Mouse (Mus musculus): ENCODE measurements around the gene Orc1. TPM values are rescaled to one million over a fixed set of nuclear protein-coding genes. Genes with fewer than 3 reads are reported as not detected.
A peak's percentile ranks its signal among the peaks of the same experiment; 100 is the strongest.

Orc1 gene
- not detected in 2 replicates for total RNA-seq (2017)

- peak; percentile 99 for ATAC-seq (ENCODE audit: extremely low read depth, insufficient number of reproducible peaks, low FRiP score, poor library complexity, severe bottlenecking)
Observed at GRCm38 (mm10) chr4:108578840-108579742, at the start of gene Orc1, which contains the start of gene Prpf38a. Gene Orc1, plus strand, starts transcription at chr4:108579423. Gene Prpf38a, minus strand, starts transcription at chr4:108579336.

DNA sequence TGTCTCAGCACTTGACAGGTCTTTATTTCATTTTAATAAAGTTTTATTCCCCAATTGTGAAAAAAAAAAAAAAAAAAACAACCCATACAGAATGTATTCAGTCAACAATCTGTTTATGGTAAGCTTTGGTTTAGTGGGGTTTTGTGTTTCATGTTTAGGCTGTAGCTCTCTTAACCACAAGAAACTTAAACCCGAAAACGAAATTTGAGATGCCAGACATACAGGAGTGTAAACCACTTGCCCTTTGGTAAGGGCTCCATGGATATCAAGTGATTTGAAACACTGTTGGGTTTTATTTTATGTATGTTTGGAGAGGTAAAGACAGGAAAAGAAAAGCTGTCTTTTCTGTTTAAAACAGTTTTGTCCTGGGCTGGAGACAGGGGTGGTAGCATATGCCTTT, 39.5 kb upstream of the Orc1 start:
- no peak for ATAC-seq (ENCODE audit: extremely low read depth, insufficient number of reproducible peaks, low FRiP score, poor library complexity, severe bottlenecking)

GRCm38 (mm10) chr4:108565026-108565425, 14.2 kb upstream of the Orc1 start:
- ATAC-seq (ENCODE audit: extremely low read depth, insufficient number of reproducible peaks, low FRiP score, poor library complexity, severe bottlenecking): no peak

DNA sequence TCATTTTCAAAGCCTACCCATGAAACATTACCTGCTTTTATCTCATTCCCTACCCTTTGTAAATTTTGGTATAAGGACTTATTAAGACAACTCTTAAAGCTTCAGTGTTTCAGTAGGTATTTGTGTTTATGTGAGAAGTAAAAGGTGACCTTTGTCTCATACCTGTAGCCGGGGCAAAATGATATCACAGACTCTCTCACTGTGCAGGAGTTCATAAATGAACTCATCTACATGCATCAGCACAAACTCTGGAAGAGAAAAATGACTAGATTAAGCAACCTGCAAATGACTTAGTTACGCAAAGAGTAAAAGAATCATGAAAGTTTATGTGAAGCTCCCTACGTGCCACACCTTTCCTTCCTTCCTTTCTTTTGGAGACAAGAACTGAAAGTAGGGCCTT, 6.6 kb upstream of the Orc1 start:
- no peak for ATAC-seq (ENCODE audit: extremely low read depth, insufficient number of reproducible peaks, low FRiP score, poor library complexity, severe bottlenecking)

DNA sequence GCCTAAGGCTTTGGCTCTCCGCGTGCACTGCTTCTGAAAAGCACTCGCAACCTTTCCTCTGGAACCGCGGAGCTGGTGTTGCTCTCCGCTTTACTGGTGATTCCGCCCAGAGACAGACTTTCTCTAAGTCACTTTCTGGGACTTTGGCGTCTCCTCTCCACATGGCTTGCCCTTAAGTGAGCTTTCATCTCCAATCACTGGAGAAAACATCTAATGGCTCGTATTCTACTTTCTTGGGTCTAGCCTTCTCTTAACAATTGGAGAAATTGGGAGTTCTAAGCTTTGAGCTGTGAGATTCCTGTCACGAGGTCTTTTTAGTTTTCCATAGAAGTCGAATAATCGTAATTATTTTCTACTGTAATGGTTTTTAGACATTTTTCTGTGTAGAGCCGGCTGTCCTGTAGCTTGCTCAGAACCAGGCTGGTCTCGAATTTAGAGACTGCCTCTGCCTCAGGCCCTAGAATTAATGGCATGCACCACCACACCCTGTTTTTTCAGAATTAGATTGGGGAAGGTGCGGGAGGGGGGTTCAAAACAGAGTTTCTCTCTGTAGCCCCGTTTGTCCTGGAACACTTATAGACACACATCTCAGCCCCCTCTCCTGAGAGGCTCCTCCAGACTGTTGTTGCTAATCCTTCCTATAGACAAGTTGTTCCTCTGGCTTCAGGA, 654 bp downstream of the Orc1 start:
- ATAC-seq (ENCODE audit: extremely low read depth, insufficient number of reproducible peaks, low FRiP score, poor library complexity, severe bottlenecking): no peak

- no peak for ATAC-seq (ENCODE audit: extremely low read depth, insufficient number of reproducible peaks, low FRiP score, poor library complexity, severe bottlenecking)
Observed at GRCm38 (mm10) chr4:108593376-108593775, 14.2 kb downstream of the Orc1 start.

DNA sequence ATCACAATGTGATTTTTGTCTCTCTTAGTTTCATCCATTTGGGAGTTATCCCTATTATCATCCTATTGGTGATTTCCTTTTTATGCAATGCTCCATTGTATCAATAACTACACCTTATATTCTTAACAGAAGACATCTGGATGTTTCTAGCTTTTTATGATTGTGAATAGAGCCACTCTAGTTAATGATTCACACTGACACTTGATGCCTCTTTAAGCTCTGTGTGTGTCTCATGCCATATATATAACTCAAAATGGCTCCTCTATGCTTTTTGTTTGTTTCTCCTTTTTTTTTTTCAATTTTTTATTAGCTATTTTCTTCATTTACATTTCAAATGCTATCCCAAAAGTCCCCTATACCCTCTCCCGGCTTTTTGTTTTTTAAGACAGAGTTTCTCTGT, 16.6 kb downstream of the Orc1 start:
- no peak for ATAC-seq (ENCODE audit: extremely low read depth, insufficient number of reproducible peaks, low FRiP score, poor library complexity, severe bottlenecking)

DNA sequence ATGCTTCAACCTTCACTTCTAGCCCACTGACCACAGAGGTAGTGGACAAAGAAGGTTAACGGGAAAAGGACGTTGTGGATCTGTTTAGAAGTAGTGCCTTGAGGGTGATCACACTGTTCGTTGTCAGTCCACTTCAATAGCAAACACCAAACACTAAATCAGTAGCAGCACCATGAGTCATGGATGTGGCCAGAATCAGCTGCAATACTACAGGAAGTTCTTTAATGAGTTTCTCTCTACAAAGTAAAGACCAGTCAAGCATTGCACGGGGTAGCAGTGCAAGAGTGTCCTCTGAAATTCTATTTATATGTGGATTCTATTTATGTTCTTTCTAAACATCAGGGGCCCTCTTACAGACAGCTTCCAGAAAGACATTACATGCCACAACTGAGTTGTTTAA, 19.1 kb downstream of the Orc1 start:
- no peak for ATAC-seq (ENCODE audit: extremely low read depth, insufficient number of reproducible peaks, low FRiP score, poor library complexity, severe bottlenecking)

GRCm38 (mm10) chr4:108601870-108602269, 22.6 kb downstream of the Orc1 start:
- no peak for ATAC-seq (ENCODE audit: extremely low read depth, insufficient number of reproducible peaks, low FRiP score, poor library complexity, severe bottlenecking)

GRCm38 (mm10) chr4:108608651-108609050, 29.4 kb downstream of the Orc1 start:
- ATAC-seq (ENCODE audit: extremely low read depth, insufficient number of reproducible peaks, low FRiP score, poor library complexity, severe bottlenecking): no peak

GRCm38 (mm10) chr4:108610935-108611334, 31.7 kb downstream of the Orc1 start:
- ATAC-seq (ENCODE audit: extremely low read depth, insufficient number of reproducible peaks, low FRiP score, poor library complexity, severe bottlenecking): no peak

DNA sequence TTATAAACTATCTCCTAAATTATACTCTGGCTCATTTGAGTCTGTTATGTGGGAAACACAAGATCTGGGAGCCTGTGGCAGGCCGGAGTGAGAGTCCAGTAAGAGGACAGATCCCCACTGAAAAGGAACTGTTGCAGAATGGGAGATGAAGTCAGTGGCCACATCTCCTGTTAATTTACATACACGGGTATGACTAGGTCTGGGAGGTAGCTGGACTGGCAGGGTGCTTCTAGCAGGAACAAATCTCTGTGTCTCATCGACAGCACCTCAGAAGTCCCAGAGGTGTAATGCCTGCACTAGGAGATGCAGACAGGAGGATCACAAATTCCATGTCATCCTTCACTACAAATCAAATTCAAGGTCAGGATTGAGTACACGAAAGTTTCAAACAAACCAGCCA, 39.4 kb downstream of the Orc1 start:
- ATAC-seq (ENCODE audit: extremely low read depth, insufficient number of reproducible peaks, low FRiP score, poor library complexity, severe bottlenecking): no peak

DNA sequence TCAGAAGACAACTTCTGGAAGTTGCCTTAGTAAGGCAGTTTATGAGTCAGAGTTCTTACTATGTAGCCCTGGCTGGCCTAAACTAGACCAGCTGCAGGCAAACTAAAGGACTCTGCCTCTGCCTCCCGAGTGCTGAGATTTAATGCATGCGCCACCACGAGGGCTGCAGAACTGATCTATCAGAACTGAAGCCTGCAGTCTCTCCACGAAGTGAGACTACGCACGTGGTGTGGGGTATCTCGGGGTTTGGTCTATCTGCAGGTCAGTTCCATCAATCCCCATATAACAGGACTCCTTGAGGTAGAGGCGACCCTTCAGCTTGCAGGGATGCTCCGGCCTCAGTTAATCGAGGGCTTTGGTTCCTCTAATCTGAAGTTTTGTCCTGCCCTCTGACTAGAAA, 39.9 kb downstream of the Orc1 start:
- no peak for ATAC-seq (ENCODE audit: extremely low read depth, insufficient number of reproducible peaks, low FRiP score, poor library complexity, severe bottlenecking)

- ATAC-seq (ENCODE audit: extremely low read depth, insufficient number of reproducible peaks, low FRiP score, poor library complexity, severe bottlenecking): peak; percentile 89
Observed at GRCm38 (mm10) chr4:108619587-108620341, 40.5 kb downstream of the Orc1 start, which contains the start of gene Cc2d1b. Gene Cc2d1b, plus strand, starts transcription at chr4:108619940.

DNA sequence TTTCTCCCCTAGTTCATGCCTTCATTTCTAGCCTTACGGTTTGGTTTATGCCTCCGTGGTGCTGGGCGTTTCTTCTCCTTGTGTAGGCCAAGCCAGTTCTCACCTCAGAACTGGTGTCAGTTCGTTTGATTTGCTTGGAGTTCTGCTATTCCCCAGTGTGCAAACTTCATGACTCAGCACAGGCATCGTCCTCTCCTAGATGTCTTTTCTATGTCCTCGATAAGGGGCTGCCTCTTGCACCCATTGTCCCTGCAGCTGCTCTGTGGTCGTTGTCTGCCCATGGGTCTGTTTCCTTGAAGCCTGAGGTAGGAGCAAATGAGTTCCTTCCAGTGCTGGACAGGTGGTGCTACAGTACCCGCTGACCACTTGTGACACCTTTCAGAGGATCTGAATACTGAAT, 41.3 kb downstream of the Orc1 start:
- ATAC-seq (ENCODE audit: extremely low read depth, insufficient number of reproducible peaks, low FRiP score, poor library complexity, severe bottlenecking): no peak

GRCm38 (mm10) chr4:108621504-108621903, 42.3 kb downstream of the Orc1 start:
- ATAC-seq (ENCODE audit: extremely low read depth, insufficient number of reproducible peaks, low FRiP score, poor library complexity, severe bottlenecking): no peak

GRCm38 (mm10) chr4:108627066-108627465, 47.8 kb downstream of the Orc1 start:
- no peak for ATAC-seq (ENCODE audit: extremely low read depth, insufficient number of reproducible peaks, low FRiP score, poor library complexity, severe bottlenecking)

DNA sequence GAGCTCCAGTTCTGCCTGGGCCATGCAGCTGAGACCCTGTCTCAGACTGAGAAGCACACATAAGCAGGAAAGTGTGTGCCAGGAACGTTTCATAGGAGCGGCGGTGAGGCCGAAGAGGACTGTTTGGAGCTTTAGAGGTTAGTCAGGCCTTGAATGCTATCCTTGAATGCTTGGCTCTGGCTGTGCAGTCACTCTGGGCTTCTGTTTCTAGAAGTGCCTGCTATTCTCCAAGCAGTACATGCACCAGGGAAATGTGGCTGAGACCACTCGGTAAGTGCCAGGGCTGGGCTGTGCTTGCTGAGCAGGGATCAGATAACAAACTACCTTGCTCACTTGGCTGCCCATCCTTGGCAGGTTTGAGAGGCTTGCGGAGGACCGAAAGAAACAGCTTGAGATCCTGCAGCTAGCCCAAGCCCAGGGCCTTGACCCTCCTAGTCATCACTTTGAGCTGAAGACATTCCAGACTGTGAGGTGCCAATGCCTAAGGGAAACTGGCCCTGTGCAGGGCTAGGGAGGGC, 50.2 kb downstream of the Orc1 start:
- ATAC-seq (ENCODE audit: extremely low read depth, insufficient number of reproducible peaks, low FRiP score, poor library complexity, severe bottlenecking): no peak

DNA sequence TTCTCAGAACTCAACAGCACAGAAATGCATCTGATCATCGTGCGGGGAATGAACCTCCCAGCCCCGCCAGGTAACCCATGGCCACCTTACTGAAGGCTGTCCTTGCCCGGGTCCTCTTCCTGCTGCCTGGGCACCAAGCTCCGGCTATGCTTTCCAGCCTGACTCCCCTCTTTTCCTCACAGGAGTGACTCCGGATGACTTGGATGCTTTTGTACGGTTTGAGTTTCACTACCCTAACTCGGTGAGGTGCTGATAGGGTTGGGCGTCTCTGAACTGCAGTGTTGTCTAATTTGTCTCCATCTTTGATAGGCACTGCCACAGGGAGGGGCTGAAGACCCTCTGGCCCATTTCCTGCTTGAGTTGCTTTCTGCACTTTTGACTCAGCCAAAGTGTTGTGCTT, 50.9 kb downstream of the Orc1 start:
- ATAC-seq (ENCODE audit: extremely low read depth, insufficient number of reproducible peaks, low FRiP score, poor library complexity, severe bottlenecking): no peak

Data from neutrophil, adult 5-6 weeks (primary cell).